Mouse (Mus musculus) heart, embryonic 15.5 days (tissue): ENCODE measurements around the gene Tpi1. TPM values are rescaled to one million over a fixed set of nuclear protein-coding genes. Genes with fewer than 3 reads are reported as not detected.

Source experiments
- ATAC-seq: fragments of 200-750 bp; cut with Nextera tagmentation; replicated peaks from 2 replicates; pipeline ENCODE4 v1.8.0; 2017; ENCODE audit warnings: low read depth, moderate TSS enrichment; ENCODE audit not compliant: insufficient number of reproducible peaks, insufficient read depth, low FRiP score
- H3K27ac ChIP-seq: fragments of 300-500 bp; sonication (generic); 2 replicates; pipeline ENCODE4 v1.5.1; 2015; ENCODE audit warnings: mild to moderate bottlenecking, inconsistent platforms
- H3K27me3 ChIP-seq: fragments of 300-500 bp; sonication (generic); 2 replicates; pipeline ENCODE4 v1.6.1; 2015; ENCODE audit warnings: inconsistent platforms
- H3K36me3 ChIP-seq: fragments of 300-500 bp; sonication (generic); 2 replicates; pipeline ENCODE4 v1.6.1; 2015; ENCODE audit warnings: mild to moderate bottlenecking, inconsistent platforms
- H3K4me1 ChIP-seq: fragments of 300-500 bp; sonication (generic); replicated peaks from 2 replicates; pipeline ENCODE4 v1.6.1; 2015; ENCODE audit warnings: inconsistent platforms
- H3K4me2 ChIP-seq: fragments of 300-500 bp; sonication (generic); 2 replicates; pipeline ENCODE4 v1.6.1; 2015; ENCODE audit warnings: inconsistent platforms, mild to moderate bottlenecking, moderate library complexity
- H3K4me3 ChIP-seq: fragments of 300-500 bp; sonication (generic); 2 replicates; pipeline ENCODE4 v1.5.1; 2015; ENCODE audit warnings: mild to moderate bottlenecking, inconsistent platforms
- H3K9ac ChIP-seq: fragments of 300-500 bp; sonication (generic); 2 replicates; pipeline ENCODE4 v1.6.1; 2015; ENCODE audit warnings: mild to moderate bottlenecking, inconsistent platforms
- H3K9me3 ChIP-seq: fragments of 300-500 bp; sonication (generic); replicated peaks from 2 replicates; pipeline ENCODE4 v1.6.1; 2016; ENCODE audit warnings: inconsistent platforms
- WGBS: fragments of 180-500 bp; shearing (Covaris S2); methylation state at CpG from one replicate; pipeline ENCODE4 v1.1.7; 2015; ENCODE audit warnings: mixed read lengths; 5-methylcytosine and 5-hydroxymethylcytosine counted together
- polyA plus RNA-seq: library from polyadenylated mRNA; unstranded; fragments of >200 nt; fragmentation: Nextera tagmentation; extraction: Ambion mirVana; gene quantifications from 2 replicates; pipeline ENCODE4 v1.2.1, GENCODE M21; 2015

The Tpi1 gene
- polyA plus RNA-seq, 1 experiment from 2014 or later: 1,352 TPM

DNA sequence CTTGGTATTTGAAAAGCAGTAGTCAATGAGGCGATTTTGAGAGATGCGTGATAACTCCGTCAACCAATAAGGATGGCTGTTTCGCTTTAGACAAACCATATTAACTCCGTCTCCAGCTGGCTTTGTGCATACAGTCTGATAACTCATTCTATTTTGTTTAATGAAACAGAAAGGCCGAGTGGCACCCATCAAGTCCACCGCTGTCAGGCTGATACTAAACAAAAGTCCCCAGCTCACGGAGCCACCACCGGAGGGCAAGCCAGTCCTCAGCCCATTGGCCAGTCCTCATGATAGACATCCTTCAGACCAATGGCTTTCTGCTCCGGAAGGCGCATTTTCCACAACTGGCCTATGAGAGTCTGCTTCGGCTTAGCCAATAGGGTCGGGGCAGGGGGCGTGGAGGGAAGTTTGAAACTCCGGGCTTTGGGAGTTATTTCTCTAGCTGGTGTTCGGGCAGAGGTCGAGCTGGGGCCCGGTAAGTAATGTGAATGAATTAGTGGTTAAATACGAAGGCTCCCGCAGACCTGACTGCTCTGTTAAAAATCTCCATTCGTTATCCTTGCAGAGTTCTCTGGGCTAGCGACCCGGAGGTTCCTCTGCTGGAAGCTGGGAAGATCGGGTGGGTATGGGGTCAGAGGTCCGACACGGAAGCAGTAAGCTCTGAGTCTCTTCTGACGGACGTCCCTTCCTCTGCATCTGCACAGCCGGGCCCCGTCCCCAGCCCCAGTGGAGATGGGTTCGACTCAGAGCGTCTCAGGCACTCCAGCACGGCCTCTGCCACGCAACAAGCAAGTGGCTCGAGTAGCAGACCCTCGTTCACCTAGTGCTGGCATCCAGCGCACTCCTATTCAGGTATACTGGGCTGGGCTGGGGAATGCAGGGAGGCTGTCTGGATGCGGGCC is 16.0 kb upstream of the Tpi1 start:
- H3K9ac ChIP-seq: peak overlapping the region; percentile 67
- peaks cover 19% of the 10 kb centered on the region for H3K4me1 ChIP-seq
- peak overlapping the region; percentile 83 for H3K4me2 ChIP-seq
- ATAC-seq: peak; percentile 84
- H3K27ac ChIP-seq: peak overlapping the region; percentile 94
- under 1% methylated on average over 38 of the region's 38 CpGs for WGBS
- peak overlapping the region; percentile 67 for H3K4me3 ChIP-seq
- peaks cover 26% of the 10 kb centered on the region for H3K36me3 ChIP-seq
- no peaks in the 10 kb centered on the region for H3K27me3 ChIP-seq
- H3K9me3 ChIP-seq: no peaks in the 10 kb centered on the region

DNA sequence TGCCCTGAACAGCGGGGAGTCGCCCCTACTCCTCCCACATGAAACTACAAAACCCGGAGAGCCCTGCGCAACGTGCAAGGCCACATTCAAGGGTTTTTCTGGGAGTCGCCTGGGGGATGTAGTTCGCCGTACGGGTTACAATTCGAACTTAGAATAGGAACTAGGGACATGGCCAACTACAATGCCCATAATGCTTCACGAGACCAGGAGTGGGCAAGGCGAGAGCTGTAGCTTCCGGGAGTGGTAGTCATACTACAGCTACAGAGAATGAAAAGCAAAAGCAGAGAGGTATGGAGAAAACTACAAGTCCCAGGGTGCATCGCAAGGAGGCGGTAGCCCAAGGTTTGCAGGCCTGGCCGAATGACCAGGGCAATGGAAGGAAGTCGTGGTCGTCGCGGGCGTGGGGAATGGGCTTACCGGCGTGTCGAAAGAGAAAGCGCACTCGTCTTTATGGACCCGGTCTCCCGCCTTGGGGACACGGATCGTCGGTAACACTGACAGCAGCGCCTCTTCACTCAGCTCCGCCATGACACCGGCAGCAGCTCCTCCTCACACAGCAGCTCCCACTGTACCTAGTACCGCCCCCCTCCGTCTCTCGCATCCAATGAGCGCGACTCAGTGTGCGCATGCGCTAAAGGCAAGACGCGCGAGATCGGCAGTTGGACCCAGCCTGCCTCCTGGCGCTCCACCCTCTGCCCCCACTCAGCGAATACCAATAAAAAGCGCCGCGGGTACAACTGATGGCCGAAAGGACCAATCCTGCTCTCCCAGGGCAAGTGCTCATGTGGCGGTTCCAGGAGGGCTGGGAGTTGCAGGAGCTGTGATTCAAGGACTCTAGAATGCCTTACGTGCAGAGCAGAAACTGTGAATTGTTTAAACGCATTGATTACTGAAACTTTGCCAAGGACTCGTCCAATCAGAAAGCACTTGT is 15.0 kb upstream of the Tpi1 start, which contains the start of the genes Usp5 and Cdca3:
TSS of gene Usp5 (minus strand) at position 617 of the 931 bp plus-strand sequence.
TSS of gene Cdca3 (plus strand) at position 680 of the 931 bp plus-strand sequence.
- 0% methylated on average over 55 of the region's 55 CpGs for WGBS
- peak within 1 kb of the TSS; percentile 67 for H3K4me3 ChIP-seq
- peak within 1 kb of the TSS; percentile 94 for H3K27ac ChIP-seq
- H3K9ac ChIP-seq: peak within 1 kb of the TSS; percentile 67
- peaks cover 28% of the 10 kb centered on the region for H3K36me3 ChIP-seq
- peak; percentile 93 for ATAC-seq
- no peaks in the 10 kb centered on the region for H3K27me3 ChIP-seq
- no peaks in the 10 kb centered on the region for H3K9me3 ChIP-seq
- H3K4me2 ChIP-seq: peak within 1 kb of the TSS; percentile 85
- peaks cover 19% of the 10 kb centered on the region for H3K4me1 ChIP-seq

- Histone ChIP-seq H3K4me2 (peak overlapping the region; percentile 85), H3K27me3 (no peaks in the 10 kb centered on the region), H3K4me1 (peaks cover 19% of the 10 kb centered on the region), H3K9me3 (no peaks in the 10 kb centered on the region), H3K4me3 (peak overlapping the region; percentile 67), H3K36me3 (peaks cover 32% of the 10 kb centered on the region), H3K9ac (peak overlapping the region; percentile 59), H3K27ac (peak overlapping the region; percentile 68)
- ATAC-seq: no peak
- WGBS: 22% methylated on average over 10 of the region's 10 CpGs
Measured at GRCm38 (mm10) chr6:124828101-124828592, 14.1 kb upstream of the Tpi1 start.

DNA sequence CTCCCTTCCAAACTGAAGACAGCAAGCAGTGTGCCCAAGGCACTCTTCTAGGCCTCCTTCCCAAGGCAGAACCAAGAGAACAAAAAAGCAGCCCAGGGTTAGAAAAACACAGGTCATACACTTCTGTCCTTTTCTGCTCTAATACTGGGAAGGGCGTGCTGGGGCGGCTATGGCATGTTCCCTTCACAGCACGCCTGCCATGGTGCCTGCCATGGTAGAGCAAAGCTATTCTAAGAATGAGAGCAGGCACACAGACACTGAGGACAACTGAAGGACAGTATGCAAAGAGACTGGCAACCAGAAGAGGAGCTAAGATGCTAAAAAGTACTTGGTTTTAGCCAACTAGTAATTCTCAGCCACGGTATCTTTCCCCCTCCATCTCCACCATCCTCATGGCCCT is 8.0 kb upstream of the Tpi1 start:
- Histone ChIP-seq H3K27me3 (no peaks in the 10 kb centered on the region), H3K4me3 (no peak overlapping the region), H3K4me1 (0 out of 2 replicates have a peak, but pooled peaks cover 2% of the 10 kb centered on the region), H3K9me3 (no peaks in the 10 kb centered on the region), H3K9ac (no peak overlapping the region), H3K36me3 (peaks cover 91% of the 10 kb centered on the region), H3K27ac (peak overlapping the region; percentile 23), H3K4me2 (no peak overlapping the region)
- no peak for ATAC-seq
- 76% methylated on average over 4 of the region's 4 CpGs for WGBS

DNA sequence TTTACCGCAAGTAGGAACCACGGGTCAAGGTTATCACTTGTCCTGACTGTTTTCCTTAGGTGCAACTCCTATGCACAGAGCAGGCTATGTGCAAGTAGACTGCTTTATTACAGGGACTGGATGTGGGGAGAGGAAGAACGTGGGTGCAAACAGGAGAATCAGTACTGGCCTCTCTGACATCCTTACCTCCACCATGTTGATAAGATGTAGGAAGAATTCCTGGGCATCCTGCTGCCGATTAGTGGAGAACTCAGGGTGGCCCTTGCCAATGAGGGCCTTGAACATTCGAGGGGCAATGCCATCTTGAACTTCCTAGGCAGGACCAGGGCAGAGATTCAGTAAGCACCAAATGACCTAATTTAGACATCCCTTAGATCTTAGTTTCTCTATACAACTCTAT is 6.8 kb upstream of the Tpi1 start:
- peaks cover 96% of the 10 kb centered on the region for H3K36me3 ChIP-seq
- H3K9ac ChIP-seq: no peak overlapping the region
- no peak overlapping the region for H3K27ac ChIP-seq
- no peaks in the 10 kb centered on the region for H3K9me3 ChIP-seq
- H3K4me1 ChIP-seq: 0 out of 2 replicates have a peak, but pooled peaks cover 2% of the 10 kb centered on the region
- no peak overlapping the region for H3K4me3 ChIP-seq
- no peak for ATAC-seq
- no peak overlapping the region for H3K4me2 ChIP-seq
- no peaks in the 10 kb centered on the region for H3K27me3 ChIP-seq
- 93% methylated on average over 5 of the region's 5 CpGs for WGBS

DNA sequence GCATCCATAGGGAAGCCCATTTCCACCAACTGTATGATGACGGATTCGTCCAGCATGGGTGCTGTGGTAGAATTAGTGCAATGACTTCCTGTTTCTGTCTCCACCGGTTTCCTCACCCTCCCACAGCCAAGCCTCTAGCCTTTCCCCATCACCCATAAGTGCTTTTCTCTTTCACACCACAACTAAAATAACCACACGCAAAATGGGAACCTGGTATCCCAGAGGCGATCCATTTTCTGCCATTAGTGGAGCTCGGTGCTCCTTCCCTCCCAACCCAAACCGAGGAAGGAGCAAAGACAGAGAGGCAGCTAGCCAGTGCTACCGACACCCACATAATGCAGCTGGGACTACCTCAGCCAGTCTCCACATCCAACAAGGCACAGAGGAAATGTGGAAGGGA is 3.9 kb upstream of the Tpi1 start:
- no peak overlapping the region for H3K9ac ChIP-seq
- no peak overlapping the region for H3K27ac ChIP-seq
- 78% methylated on average over 8 of the region's 8 CpGs for WGBS
- no peak overlapping the region for H3K4me2 ChIP-seq
- no peaks in the 10 kb centered on the region for H3K27me3 ChIP-seq
- peaks cover 12% of the 10 kb centered on the region for H3K4me1 ChIP-seq
- H3K9me3 ChIP-seq: no peaks in the 10 kb centered on the region
- peaks cover 78% of the 10 kb centered on the region for H3K36me3 ChIP-seq
- no peak overlapping the region for H3K4me3 ChIP-seq
- no peak for ATAC-seq

- no peak overlapping the region for H3K9ac ChIP-seq
- no peak for ATAC-seq
- no peak overlapping the region for H3K4me3 ChIP-seq
- H3K9me3 ChIP-seq: no peaks in the 10 kb centered on the region
- WGBS: 94% methylated on average over 8 of the region's 8 CpGs
- peaks cover 74% of the 10 kb centered on the region for H3K36me3 ChIP-seq
- no peaks in the 10 kb centered on the region for H3K27me3 ChIP-seq
- no peak overlapping the region for H3K4me2 ChIP-seq
- peaks cover 16% of the 10 kb centered on the region for H3K4me1 ChIP-seq
- H3K27ac ChIP-seq: no peak overlapping the region
Measured at GRCm38 (mm10) chr6:124817563-124817962, 3.5 kb upstream of the Tpi1 start.

DNA sequence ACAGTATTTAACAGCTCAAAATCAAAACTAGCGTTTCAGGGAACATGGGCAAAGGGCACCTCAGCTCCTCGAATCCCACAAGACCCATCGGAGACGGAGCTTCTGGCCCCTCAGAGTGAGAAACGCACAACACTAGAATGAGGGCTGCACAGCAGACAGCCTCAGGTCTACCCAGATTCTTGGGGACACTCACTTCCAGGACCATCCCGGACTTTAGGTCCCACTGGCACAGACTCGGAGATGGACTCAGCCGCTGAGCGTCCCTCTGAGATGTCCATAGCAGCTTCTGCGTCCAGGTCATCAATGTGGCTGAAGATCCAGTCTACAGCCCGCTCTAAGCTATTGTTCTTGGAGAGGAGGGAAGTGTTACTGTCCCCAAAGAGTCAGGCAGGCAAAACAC is 3.0 kb upstream of the Tpi1 start:
- peaks cover 21% of the 10 kb centered on the region for H3K4me1 ChIP-seq
- H3K27me3 ChIP-seq: no peaks in the 10 kb centered on the region
- WGBS: 96% methylated on average over 11 of the region's 11 CpGs
- H3K36me3 ChIP-seq: peaks cover 71% of the 10 kb centered on the region
- no peak for ATAC-seq
- no peak overlapping the region for H3K4me2 ChIP-seq
- H3K27ac ChIP-seq: no peak overlapping the region
- no peak overlapping the region for H3K9ac ChIP-seq
- no peaks in the 10 kb centered on the region for H3K9me3 ChIP-seq
- H3K4me3 ChIP-seq: no peak overlapping the region

DNA sequence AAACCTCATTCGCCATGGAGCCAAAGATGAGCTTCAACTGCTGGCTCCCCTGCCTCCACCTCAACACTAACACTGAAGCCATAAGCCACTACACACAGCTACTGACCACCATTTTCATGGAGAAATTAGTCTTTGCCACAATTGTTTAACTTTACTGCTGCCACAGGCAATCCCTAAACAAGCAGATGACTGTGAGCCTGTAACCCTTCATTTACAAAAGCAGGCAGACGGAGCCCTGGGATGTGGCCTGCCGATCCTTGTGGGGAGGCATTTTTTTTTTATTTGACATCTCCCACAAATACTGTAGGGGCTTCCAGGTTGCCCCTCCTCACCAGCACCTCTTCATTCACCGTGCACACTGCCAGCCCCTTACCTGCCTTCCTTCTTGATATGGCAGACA is 2.5 kb upstream of the Tpi1 start:
- ATAC-seq: no peak
- Histone ChIP-seq H3K4me3 (no peak overlapping the region), H3K4me1 (peaks cover 24% of the 10 kb centered on the region), H3K27ac (no peak overlapping the region), H3K27me3 (no peaks in the 10 kb centered on the region), H3K9me3 (no peaks in the 10 kb centered on the region), H3K4me2 (no peak overlapping the region), H3K9ac (no peak overlapping the region), H3K36me3 (peaks cover 71% of the 10 kb centered on the region)
- WGBS: 90% methylated on average over 4 of the region's 4 CpGs

GRCm38 (mm10) chr6:124814858-124815774 is 1.0 kb upstream of the Tpi1 start:
- peaks cover 71% of the 10 kb centered on the region for H3K36me3 ChIP-seq
- 0 out of 2 replicates have a peak overlapping the region, but pooled peaks have one; percentile 98 for H3K27ac ChIP-seq
- 68% methylated on average over 9 of the region's 9 CpGs for WGBS
- peaks cover 33% of the 10 kb centered on the region for H3K4me1 ChIP-seq
- no peak for ATAC-seq
- H3K9ac ChIP-seq: no peak overlapping the region
- peak overlapping the region; percentile 73 for H3K4me2 ChIP-seq
- H3K27me3 ChIP-seq: no peaks in the 10 kb centered on the region
- H3K9me3 ChIP-seq: no peaks in the 10 kb centered on the region
- no peak overlapping the region for H3K4me3 ChIP-seq
